Mouse (Mus musculus): Measurements from ENCODE around the gene Fxyd7.

GRCm38 (mm10) chr7:30996491-30996890 is 54.8 kb downstream of the Fxyd7 start:
- TF ChIP-seq GATA1 (IDR thresholded peaks at IDR 0.05; ENCODE audit: low read length) (no peak), TAL1 (IDR thresholded peaks at IDR 0.05; ENCODE audit: low read length) (no peak)
